Mouse (Mus musculus) kidney, postnatal 4 days (tissue): ENCODE measurements around the gene N4bp1.

Experiments
- DNase-seq, 2 experiments: peaks; one replicate each; pipeline ENCODE4 v3.0.0; 2021; ENCODE audit warnings: mixed read lengths in 2 of 2

Gene N4bp1

GRCm38 (mm10) chr8:86820186-86820755 is 64.8 kb downstream of the N4bp1 start:
- DNase-seq = no peak

GRCm38 (mm10) chr8:86819426-86819825 is 65.6 kb downstream of the N4bp1 start:
- no peak for DNase-seq

DNA sequence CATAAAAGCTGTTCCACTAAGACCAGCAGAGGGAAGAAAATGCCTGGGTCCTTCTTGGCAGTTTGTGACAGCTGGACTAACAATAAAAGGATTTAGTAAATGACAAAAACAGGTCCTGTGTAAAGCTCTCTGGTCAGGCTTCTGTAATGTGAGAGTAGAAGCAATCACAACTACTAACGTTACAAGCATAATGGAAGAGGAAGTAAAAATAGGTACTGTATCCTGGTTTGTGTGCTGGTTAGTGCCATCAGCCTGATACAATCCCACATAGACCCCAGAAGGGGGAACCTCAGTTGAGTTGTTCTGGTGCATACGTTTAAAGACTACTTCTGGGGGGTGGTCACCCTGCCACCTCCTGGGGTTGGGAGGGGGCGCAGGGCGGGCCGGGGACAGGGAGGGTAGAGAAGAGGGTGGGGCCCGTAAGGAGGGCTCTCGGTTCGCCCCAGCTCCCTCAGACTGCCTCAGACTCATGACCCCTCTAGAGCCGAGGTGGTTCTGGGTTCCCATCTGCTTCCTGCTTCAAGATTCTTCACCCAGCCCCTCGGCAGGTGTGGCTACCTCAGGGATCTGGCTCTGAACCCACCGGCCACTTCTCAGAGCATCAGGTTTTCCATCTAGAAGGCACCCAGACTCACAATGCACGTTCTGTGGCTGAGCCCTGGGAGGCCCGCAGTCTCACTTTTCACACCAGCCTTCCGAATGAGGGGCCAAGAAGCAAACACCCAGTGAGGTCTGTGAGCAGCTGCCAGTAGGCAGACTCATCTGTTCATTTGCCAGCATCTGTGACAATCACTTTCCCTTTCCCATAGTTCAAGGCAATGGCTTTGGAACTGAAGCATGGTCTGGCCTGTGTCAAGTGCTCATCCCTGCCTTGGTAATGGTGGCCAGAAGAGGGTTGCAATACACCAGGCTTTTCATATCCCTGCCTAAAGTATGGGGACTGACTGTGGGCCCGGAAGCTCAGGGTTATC is 75.8 kb downstream of the N4bp1 start:
- no peak for DNase-seq

DNA sequence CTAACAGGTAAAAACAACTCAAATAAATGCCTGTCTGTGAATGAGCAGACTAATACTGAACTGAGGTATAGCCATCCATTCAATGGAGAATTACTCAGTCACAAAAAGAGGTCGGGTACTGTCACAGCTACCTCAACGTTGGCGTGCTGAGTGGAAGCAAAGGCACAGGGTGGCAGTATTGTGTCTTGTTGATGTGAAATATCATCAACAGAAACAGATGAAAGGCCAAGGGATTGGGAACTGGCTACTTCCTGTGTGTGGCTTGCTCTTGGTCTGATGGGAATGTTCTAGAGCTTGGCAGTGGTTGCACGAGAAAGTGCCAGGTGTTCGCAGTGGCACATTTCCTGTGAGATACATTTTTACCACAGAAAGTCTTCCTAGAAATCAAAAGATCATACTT is 76.8 kb downstream of the N4bp1 start:
- peak in 1 of 2 experiments; percentile 20 for DNase-seq

DNA sequence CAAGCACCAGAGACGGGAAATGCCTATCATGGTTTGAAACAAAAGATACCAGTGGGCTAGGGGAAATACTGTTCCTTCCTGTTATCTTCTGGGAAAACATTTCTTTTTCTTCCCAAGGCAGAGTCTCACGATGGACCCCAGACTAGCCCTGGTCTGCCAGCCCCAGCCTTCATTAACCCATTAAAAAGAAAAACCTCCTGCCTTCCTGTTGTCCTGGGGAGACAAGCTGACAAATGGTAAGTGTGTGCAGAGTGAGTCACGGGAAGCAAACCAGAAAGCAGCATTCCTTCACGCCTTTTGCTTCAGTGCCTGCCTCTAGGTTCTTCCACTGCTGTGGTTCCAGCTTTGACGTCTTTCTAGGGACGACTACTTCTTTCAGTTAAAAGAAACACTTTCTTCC is 83.1 kb downstream of the N4bp1 start:
- no peak for DNase-seq

DNA sequence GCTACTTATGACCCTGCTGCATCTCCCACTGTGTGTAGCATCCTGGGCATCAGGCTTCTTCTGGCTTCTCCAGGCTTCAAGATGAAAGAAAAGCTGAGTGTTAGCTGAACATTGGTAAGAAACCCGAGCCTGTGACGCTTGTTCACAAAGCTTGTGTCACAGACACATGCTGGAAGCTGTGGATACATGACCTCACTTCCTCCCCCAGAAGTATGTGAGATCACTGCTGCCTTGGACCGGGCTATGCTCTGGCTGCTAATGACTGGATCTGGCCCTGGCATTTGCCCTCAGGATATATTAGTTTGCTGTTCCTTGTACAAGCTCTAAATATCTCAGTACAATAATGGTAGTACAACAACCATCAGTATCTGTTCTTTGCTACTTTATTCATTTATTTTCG is 84.1 kb downstream of the N4bp1 start:
- no peak for DNase-seq

DNA sequence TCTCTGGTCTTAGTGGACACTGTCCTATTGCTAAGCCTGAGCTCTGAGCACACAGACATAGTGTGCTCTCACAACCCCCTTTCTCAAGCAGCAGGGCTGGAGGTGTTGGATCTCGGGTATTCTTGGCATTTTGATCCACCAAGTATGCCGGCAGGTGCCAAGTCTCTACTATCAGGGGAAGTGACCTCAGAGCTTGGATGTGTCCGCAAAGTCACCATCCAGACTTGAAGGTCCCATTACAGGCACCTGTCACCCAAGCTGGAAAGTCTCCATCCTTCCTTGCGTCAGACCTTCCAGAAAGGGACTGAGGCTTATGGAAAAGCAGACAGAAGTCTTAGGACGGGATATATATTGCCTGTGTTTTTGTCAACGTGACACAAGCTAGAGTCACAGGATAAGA is 86.9 kb downstream of the N4bp1 start:
- DNase-seq = no peak

- no peak for DNase-seq
These were observed 87.4 kb downstream of the N4bp1 start for GRCm38 (mm10) chr8:86797705-86798104.

DNA sequence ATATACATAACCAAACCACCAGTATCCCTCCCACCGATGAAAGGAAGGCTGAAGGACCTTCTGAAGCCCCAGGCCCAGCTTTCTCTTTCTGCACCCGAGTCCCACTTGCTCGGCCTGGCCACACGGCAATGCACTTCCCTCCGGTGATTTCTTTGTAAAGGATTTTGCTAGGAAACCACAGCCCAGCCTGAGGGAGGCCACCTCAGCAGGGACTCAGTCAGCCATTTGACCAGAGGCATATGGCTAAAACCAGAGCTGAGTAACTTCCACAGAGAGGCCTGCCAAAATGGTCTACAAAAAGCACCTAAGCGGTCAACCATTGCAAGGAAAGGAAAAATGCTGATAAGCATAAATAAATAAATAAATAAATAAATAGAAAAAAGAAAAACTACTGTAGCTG is 90.3 kb downstream of the N4bp1 start:
- no peak for DNase-seq

- no peak for DNase-seq
These were observed 93.5 kb downstream of the N4bp1 start for GRCm38 (mm10) chr8:86791542-86791941.

DNA sequence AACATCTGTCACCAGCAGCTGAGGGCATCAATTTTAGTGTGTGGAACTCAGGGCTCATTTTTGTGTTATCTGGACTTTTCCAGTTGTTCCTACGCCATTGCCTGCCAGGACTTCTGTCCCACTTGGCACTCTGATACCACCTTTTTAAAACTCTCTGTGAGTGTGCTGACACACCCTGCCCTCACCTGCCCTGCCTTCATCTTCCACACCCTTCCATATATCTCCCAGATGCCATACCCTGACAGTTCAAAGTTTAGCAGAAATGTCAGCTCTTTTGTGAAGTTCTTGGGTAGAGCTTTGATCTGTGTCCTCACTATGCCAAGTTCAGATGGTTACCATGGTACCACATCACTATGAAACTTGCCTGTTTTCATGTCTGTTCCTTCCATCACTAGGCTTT is 95.5 kb downstream of the N4bp1 start:
- DNase-seq = no peak

DNA sequence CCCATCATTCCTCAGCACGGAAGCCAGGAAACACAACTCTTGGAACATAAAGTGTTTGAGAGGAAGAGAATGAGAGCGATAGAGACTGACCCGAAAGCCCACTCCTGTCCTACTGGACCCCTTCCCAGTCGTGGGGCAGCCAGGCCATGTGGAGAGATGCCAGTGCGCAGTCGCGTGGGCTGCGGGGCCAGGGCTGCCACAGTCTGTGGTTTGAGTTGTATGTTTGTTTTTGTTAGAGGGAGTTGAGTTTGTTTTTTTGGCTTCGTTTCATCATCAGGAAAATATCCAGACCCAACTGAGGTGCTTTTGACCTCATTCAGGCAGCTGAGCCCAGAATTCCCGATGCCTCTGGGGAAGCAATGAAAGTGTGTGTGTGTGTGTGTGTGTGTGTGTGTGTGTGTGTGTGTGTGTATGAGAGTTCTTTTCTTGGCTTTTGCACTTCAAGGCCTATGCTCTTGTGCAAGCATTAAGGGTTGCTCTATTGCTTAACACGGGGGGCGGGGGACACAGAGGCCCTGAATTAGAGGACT is 97.1 kb downstream of the N4bp1 start:
- DNase-seq = peak; percentile 56 to 72

DNA sequence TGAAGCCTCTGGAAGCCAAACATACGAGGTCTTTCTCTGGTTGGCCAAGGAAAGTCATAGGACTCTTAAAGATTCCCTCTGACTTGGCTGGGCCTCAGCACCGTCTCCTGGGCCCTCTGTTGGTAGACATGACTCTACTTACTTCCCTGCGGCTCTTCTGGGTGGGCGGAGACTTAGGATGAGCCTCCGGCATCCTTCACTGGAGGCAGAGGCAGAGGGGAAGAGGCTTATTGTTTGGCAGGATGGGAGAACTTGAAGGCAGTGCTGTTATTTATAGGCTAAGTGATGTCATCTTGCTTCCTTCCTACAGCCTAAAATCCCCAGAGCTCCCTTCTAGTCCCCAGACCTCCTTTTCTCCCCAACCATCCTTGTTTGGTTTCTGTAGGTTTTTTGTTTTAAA is 98.6 kb downstream of the N4bp1 start:
- DNase-seq = peak; percentile 15 to 41

DNA sequence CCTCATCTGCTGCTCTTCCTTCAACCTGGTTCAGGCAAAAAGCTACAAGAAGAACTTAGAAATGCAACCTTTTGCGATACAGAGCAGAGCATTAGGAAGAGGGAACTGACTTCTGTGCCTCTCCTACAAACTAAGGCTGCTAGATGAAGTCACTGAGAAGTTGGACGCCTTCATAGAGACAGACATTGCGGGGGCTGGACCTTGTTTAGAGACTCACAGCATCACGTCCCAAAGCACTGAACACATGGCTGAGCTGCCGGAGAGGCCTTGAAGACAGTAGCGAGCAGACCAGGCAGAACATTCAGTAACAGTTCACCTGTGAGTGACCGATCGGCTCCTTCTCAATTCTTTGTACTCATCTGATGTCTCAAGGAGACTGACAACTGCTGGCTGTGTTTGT is 104.0 kb downstream of the N4bp1 start:
- no peak for DNase-seq

DNA sequence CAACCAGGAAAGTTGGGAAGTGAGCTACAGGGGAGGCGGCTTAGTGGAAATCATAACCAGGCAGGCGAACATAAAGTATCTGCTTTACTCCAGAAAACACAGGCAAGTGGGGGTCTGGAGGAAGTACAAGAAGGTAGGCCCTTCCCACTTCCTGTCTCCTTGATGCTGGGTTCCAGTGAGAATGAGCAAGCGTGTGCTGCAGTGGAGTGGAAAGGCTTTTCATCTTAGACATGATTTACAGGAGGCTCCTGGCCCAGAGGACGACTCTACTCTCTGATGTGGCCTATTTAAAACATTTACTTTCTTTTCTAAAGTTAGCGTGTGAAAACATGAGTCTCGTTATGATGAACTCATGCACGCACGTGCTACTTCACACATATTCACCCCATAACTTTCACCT is 105.9 kb downstream of the N4bp1 start:
- no peak for DNase-seq

DNA sequence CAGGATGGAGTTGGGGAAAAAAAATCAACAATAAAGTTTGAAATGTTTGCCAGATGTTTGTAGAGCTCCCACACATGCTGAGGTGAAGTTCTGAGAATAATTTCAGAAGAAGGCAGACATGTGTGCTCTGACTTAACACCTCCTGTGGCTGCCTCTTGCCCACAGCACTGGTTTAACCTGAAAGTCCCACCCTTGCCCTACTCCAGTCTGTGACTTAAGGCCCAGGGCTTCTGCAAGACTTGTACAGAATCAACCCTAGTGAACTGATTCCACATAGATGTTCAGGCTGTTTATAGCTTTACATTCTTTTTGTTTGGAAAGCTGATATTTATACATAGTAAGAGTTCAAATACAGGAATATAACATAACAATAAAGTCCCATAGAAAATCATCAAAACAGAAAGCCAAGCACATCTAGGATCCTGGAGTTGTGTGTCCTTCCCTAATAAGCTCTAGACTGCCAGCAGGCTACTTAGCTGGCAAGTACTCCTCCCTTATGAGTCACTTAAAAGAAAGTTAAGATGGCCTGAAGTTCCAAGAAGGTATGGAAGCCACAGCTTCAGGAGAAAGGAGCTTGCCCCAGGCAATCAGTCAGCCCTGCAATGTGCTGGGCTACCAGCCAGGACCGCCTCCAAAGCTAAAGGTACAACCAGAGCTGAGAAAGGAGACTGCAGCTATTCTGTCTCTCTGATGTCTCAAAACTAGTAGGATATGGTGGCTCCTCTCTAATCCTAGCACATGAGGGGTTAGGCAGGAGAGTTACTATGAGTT is 114.9 kb downstream of the N4bp1 start:
- no peak for DNase-seq

- no peak for DNase-seq
These were observed 116.6 kb downstream of the N4bp1 start for GRCm38 (mm10) chr8:86768499-86768898.

- no peak for DNase-seq
These were observed 118.4 kb downstream of the N4bp1 start for GRCm38 (mm10) chr8:86766548-86767211.

GRCm38 (mm10) chr8:86765669-86766068 is 119.4 kb downstream of the N4bp1 start:
- no peak for DNase-seq

GRCm38 (mm10) chr8:86765155-86765554 is 119.9 kb downstream of the N4bp1 start:
- no peak for DNase-seq

- DNase-seq = no peak
These were observed 122.3 kb downstream of the N4bp1 start for GRCm38 (mm10) chr8:86762806-86763205.

DNA sequence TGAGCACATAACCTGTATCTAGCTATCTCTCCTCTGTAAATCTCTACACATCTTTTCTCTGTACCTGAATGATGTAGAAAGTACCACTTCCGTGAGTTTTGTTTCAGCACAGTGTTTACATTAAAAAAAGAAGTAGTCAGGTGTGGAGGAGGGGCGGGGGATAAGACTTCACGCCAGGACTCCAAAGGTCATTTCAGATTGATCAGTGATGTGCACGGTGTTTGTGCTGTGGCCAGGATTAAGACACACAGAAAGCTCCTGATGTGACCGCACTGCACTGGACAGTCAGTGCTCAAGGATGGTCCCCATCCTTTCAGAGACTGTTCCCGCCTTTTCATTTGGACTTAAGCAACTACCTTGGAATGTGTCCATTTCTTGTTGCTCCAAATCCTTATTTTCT is 124.3 kb downstream of the N4bp1 start:
- DNase-seq = no peak

DNA sequence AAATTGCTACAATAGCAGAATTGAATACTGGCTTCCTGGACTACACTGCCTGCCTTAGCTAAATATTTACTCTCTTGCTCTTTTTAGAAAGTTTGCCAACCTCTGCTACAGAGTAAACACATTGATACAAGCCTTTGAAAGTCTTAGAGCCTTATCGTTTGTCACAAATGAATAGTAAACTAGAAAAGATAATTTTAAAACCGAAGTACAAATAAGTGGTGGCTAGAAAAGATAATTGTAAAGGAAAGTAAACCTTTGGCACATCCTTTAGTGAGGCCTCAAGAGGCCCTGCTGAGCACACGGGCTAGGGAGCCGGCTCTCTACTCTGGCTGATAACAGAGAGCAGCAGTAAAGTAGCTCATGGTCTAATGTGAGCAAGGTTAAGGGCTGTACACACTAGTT is 126.0 kb downstream of the N4bp1 start:
- no peak for DNase-seq
